Mouse (Mus musculus): Measurements from ENCODE around the gene Gipr. TPM values are rescaled to one million over a fixed set of nuclear protein-coding genes. Genes with fewer than 3 reads are reported as not detected.

Gipr gene
- polyA plus RNA-seq, 1 experiment = 0.43 TPM

DNA sequence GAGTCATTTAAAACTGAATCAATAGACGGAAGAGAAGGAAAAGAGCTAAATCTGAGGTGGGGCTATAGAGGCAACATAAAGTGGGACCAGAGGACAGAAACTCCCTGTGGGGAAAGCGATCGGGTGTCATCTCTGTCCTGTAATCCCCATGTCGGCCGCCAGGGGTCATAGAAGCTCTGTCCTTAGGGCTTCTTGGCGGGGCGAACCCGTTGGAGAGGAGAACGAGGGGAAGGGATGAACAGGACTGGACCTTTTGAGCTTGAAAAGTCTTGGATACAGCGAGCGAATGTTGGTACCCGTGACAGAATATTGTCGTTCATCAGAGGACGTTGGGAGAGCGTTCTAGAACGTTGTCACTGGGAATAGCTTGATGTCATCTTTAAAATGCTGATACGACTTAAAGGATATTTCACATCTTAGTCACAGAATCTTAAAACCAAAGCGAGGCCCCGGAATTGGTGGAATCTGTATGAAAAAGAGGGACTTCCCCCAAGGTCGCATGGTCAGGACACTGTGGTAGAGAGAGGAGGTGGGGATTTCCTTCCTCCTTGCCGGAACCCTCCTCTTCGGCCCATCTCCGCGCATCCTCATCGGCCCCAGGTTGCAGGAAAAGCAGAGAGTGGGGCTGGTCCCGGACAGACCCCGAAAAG is 12.6 kb upstream of the Gipr start:
- no peaks in the 10 kb centered on the region for H3K27me3 ChIP-seq (ENCODE audit: control insufficient read depth, insufficient read depth, insufficient read length)
- H3K79me2 ChIP-seq (ENCODE audit: control insufficient read depth, insufficient read depth) = no peaks in the 10 kb centered on the region
- no peaks in the 10 kb centered on the region for H3K79me3 ChIP-seq (ENCODE audit: low read depth)
- H3K36me3 ChIP-seq (ENCODE audit: control insufficient read depth, insufficient read depth) = no peaks in the 10 kb centered on the region
- no peak overlapping the region for H3K4me3 ChIP-seq (ENCODE audit: insufficient read depth, poor library complexity, severe bottlenecking)
- TF ChIP-seq FOSL1 (IDR thresholded peaks at IDR 0.05; ENCODE audit: insufficient read depth, low read length, poor library complexity, severe bottlenecking) = no peak
- TF ChIP-seq CEBPB (IDR thresholded peaks at IDR 0.05; ENCODE audit: low read depth) = no peak
- no peak for TF ChIP-seq MYOD1 (IDR thresholded peaks at IDR 0.05; ENCODE audit: control insufficient read depth, insufficient read length, low read depth)
- TF ChIP-seq CTCF (IDR thresholded peaks at IDR 0.05; ENCODE audit: control insufficient read depth, insufficient read depth, insufficient read length) = no peak
- TF ChIP-seq MYOG (IDR thresholded peaks at IDR 0.05; ENCODE audit: control insufficient read depth, extremely low read depth, insufficient read length) = no peak
- TF ChIP-seq USF1 (IDR thresholded peaks at IDR 0.05; ENCODE audit: low read depth) = no peak
- TF ChIP-seq MAX (IDR thresholded peaks at IDR 0.05) = no peak
- H3ac ChIP-seq (ENCODE audit: control insufficient read depth, insufficient read length, low read depth) = no peak overlapping the region

DNA sequence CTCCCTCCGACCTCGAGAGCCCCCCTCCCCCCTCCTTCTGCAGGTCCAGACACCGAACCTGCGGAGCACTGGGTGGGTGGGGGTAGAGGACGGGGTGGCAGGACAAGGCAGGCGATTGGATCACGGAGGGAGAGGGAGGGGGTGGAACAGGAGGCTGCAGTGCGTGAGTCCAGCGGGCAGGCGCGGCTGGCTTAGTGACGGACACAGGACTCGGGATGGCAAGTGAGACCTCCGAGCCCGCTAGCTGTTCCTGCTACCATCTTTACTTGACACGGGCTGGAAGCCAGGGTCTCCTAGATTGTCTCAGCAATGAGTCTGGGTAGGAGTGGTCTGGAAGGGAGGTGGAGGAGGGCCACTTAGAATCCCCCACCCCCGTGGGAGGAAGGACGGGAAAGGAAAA is 12.1 kb upstream of the Gipr start:
- Histone ChIP-seq H3K79me2 (ENCODE audit: control insufficient read depth, insufficient read depth) (no peaks in the 10 kb centered on the region), H3K27me3 (ENCODE audit: control insufficient read depth, insufficient read depth, insufficient read length) (no peaks in the 10 kb centered on the region), H3K36me3 (ENCODE audit: control insufficient read depth, insufficient read depth) (no peaks in the 10 kb centered on the region), H3ac (ENCODE audit: control insufficient read depth, insufficient read length, low read depth) (no peak overlapping the region), H3K79me3 (ENCODE audit: low read depth) (no peaks in the 10 kb centered on the region), H3K4me3 (ENCODE audit: insufficient read depth, poor library complexity, severe bottlenecking) (no peak overlapping the region)
- TF ChIP-seq CTCF (IDR thresholded peaks at IDR 0.05; ENCODE audit: control insufficient read depth, insufficient read depth, insufficient read length) (no peak), FOSL1 (IDR thresholded peaks at IDR 0.05; ENCODE audit: insufficient read depth, low read length, poor library complexity, severe bottlenecking) (no peak), USF1 (IDR thresholded peaks at IDR 0.05; ENCODE audit: low read depth) (no peak), MYOD1 (IDR thresholded peaks at IDR 0.05; ENCODE audit: control insufficient read depth, insufficient read length, low read depth) (no peak), CEBPB (IDR thresholded peaks at IDR 0.05; ENCODE audit: low read depth) (no peak), MYOG (IDR thresholded peaks at IDR 0.05; ENCODE audit: control insufficient read depth, extremely low read depth, insufficient read length) (no peak), MAX (IDR thresholded peaks at IDR 0.05) (no peak)

DNA sequence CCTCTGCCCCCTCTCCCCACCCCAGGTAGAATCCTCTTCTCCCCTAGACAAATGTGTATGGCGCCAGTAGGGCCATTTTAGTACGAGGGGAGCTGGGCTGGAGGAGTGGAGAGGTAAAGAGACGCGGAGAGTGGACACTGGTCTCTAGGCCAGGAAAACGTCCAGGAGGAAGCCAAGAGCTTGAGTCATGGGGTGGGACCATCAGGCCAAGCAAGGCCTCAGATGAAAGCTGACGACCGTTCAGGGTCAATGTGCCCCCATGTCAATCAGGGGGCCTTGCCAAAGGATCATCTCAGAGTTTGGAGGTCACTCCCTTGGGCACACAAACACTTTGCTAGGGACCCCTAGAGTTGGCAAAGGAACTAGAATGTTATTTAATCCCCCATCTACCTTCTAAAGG is 11.3 kb upstream of the Gipr start:
- H3K27me3 ChIP-seq (ENCODE audit: control insufficient read depth, insufficient read depth, insufficient read length) = no peaks in the 10 kb centered on the region
- no peaks in the 10 kb centered on the region for H3K36me3 ChIP-seq (ENCODE audit: control insufficient read depth, insufficient read depth)
- no peak overlapping the region for H3K4me3 ChIP-seq (ENCODE audit: insufficient read depth, poor library complexity, severe bottlenecking)
- H3ac ChIP-seq (ENCODE audit: control insufficient read depth, insufficient read length, low read depth) = no peak overlapping the region
- no peaks in the 10 kb centered on the region for H3K79me3 ChIP-seq (ENCODE audit: low read depth)
- H3K79me2 ChIP-seq (ENCODE audit: control insufficient read depth, insufficient read depth) = no peaks in the 10 kb centered on the region
- TF ChIP-seq MAX (IDR thresholded peaks at IDR 0.05) (no peak), USF1 (IDR thresholded peaks at IDR 0.05; ENCODE audit: low read depth) (no peak), MYOD1 (IDR thresholded peaks at IDR 0.05; ENCODE audit: control insufficient read depth, insufficient read length, low read depth) (no peak), CTCF (IDR thresholded peaks at IDR 0.05; ENCODE audit: control insufficient read depth, insufficient read depth, insufficient read length) (no peak), FOSL1 (IDR thresholded peaks at IDR 0.05; ENCODE audit: insufficient read depth, low read length, poor library complexity, severe bottlenecking) (no peak), MYOG (IDR thresholded peaks at IDR 0.05; ENCODE audit: control insufficient read depth, extremely low read depth, insufficient read length) (no peak), CEBPB (IDR thresholded peaks at IDR 0.05; ENCODE audit: low read depth) (no peak)

DNA sequence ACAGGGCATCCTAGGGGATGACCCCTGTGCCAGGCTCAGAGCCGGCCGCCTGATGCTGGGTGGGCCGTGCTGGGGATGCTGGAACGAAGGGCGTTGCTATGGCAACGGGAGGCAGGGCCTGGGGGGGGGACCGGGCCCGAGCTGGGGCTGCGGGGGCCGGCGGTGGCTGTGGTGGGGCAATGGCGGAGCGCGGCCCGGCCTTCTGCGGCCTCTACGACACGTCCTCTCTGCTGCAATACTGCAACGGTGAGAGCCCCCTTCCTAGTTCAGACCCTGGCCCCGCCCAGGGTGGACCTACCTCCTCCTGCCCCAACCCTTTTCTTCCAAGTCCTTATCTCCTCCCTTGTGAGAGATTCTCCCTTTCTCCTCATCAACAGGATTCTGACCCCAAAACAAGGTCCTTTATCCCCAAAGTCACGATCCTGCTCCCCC is 10.6 kb upstream of the Gipr start:
- no peaks in the 10 kb centered on the region for H3K79me2 ChIP-seq (ENCODE audit: control insufficient read depth, insufficient read depth)
- H3K79me3 ChIP-seq (ENCODE audit: low read depth) = no peaks in the 10 kb centered on the region
- no peak overlapping the region for H3K4me3 ChIP-seq (ENCODE audit: insufficient read depth, poor library complexity, severe bottlenecking)
- TF ChIP-seq USF1 (IDR thresholded peaks at IDR 0.05; ENCODE audit: low read depth) (no peak), MAX (IDR thresholded peaks at IDR 0.05) (no peak), CEBPB (IDR thresholded peaks at IDR 0.05; ENCODE audit: low read depth) (no peak), CTCF (IDR thresholded peaks at IDR 0.05; ENCODE audit: control insufficient read depth, insufficient read depth, insufficient read length) (no peak), FOSL1 (IDR thresholded peaks at IDR 0.05; ENCODE audit: insufficient read depth, low read length, poor library complexity, severe bottlenecking) (no peak), MYOG (IDR thresholded peaks at IDR 0.05; ENCODE audit: control insufficient read depth, extremely low read depth, insufficient read length) (no peak), MYOD1 (IDR thresholded peaks at IDR 0.05; ENCODE audit: control insufficient read depth, insufficient read length, low read depth) (no peak)
- H3ac ChIP-seq (ENCODE audit: control insufficient read depth, insufficient read length, low read depth) = no peak overlapping the region
- no peaks in the 10 kb centered on the region for H3K27me3 ChIP-seq (ENCODE audit: control insufficient read depth, insufficient read depth, insufficient read length)
- H3K36me3 ChIP-seq (ENCODE audit: control insufficient read depth, insufficient read depth) = no peaks in the 10 kb centered on the region

DNA sequence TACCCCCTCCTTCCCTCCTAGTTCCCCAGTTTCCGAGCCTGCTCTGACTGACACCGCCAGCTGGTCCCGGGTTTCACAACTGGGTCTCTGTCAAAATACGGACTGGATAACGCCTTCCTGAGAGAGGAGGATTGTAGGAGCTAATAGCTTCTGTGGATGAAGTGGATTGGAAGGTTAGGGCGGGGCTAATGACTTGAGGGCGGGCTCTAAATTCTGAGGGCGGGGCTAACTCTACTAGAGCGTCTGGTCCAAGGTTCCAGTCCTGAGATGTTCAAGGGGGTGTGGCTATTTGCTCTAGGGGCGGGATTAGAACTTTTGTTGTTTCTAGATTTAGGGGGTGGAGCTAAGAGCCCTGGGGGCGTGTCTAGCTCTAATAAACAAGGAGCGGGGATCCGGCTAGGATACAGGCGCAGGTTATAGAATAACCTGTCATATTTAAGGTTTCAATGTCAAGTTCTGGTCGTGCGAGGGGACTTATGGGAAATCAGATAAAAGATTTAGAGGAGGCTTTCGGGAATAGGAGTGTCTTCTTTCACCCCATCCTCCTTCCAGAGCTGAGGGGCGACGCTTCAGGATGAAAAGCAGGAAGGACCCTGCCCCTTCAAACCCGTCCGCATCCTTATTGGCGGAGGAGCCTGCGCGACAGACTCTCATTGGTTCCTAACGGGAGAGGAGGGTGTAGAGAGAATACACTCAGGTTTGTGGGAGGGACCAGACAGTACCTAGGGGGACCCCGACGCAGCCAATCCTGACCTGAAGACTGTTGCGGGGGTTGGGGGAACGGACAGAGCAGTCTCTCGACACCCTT is 10.0 kb upstream of the Gipr start, which contains the start of gene Eml2:
Eml2 (plus strand) TSS at position 714 of the 808 bp plus-strand sequence.
- Histone ChIP-seq H3K36me3 (ENCODE audit: control insufficient read depth, insufficient read depth) (no peaks in the 10 kb centered on the region), H3K79me3 (ENCODE audit: low read depth) (no peaks in the 10 kb centered on the region), H3K4me3 (ENCODE audit: insufficient read depth, poor library complexity, severe bottlenecking) (no peak within 1 kb of the TSS), H3K27me3 (ENCODE audit: control insufficient read depth, insufficient read depth, insufficient read length) (no peaks in the 10 kb centered on the region), H3K79me2 (ENCODE audit: control insufficient read depth, insufficient read depth) (no peaks in the 10 kb centered on the region), H3ac (ENCODE audit: control insufficient read depth, insufficient read length, low read depth) (no peak within 1 kb of the TSS)
- TF ChIP-seq MYOD1 (IDR thresholded peaks at IDR 0.05; ENCODE audit: control insufficient read depth, insufficient read length, low read depth) (peak; percentile 89), CEBPB (IDR thresholded peaks at IDR 0.05; ENCODE audit: low read depth) (no peak)

All from C2C12 (cell line).